Mouse (Mus musculus) ovary, adult 18-20 months (tissue): ENCODE results near the gene Trp73.

Source experiments
- DNase-seq: peaks from one replicate; pipeline ENCODE4 v3.0.0; 2022; ENCODE audit warnings: low spot score, mixed read lengths

The Trp73 gene

GRCm38 (mm10) chr4:154103386-154103785 is 36.6 kb downstream of the Trp73 start:
- DNase-seq: no peak

GRCm38 (mm10) chr4:154099361-154099760 is 40.6 kb downstream of the Trp73 start:
- no peak for DNase-seq

DNA sequence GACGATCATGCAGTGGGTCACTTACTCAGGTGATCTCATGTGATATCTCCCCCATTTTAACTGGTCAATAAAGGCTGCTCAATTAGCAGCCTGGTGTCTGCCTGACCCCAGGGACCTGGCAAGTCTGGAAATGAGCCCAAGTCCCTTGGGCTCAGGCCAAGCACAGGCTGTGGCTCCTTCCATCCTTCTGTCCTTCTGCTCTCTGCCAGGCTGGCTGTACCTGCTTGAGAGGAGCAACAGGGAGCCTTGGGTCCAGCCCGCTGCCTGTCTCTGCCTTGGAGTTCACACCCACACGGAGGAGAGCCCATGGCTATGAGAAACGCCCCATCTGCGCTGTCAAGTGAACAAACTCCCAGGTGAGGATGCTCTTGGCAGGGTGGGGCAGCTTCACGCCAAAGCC is 43.9 kb downstream of the Trp73 start:
- DNase-seq: no peak

GRCm38 (mm10) chr4:154093210-154093609 is 46.8 kb downstream of the Trp73 start:
- no peak for DNase-seq

DNA sequence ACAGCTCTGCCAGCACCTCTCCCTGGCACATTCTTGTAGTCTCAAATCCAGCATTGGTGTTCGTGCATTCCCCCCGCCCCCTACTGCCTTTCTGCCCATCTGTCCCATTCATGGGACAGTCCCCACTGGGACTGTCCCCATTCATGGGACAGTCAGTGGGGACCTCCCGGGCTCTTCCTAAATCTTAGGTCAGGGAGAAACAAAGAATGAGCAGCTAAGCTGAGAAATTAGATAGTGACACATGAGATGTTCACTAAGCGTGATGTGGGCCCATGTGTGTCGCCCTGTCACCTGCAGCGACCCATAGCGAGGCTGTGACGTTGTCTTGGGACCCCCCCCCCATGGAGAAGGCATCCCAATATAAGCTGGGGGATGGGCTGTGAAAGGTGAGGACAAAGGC is 48.7 kb downstream of the Trp73 start:
- DNase-seq: no peak

DNA sequence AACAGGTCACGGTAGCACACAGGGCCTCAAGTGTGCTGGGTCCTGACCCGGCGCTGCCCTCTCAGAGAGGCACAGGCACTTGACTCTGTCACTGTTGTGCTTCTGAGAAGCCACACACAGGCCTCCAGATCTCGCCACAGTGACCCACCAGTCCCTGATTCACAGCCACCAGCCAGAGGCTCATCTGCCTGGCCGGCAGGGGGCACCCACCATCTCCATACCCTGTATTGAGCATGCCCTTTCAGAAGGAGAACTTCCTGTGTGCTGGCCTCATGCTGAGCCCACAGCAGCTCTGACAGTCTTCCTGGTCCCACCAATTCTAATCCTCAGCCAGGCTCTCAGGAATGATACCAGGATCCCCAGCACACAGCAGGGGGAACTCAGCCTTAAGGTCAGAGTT is 50.8 kb downstream of the Trp73 start:
- no peak for DNase-seq

DNA sequence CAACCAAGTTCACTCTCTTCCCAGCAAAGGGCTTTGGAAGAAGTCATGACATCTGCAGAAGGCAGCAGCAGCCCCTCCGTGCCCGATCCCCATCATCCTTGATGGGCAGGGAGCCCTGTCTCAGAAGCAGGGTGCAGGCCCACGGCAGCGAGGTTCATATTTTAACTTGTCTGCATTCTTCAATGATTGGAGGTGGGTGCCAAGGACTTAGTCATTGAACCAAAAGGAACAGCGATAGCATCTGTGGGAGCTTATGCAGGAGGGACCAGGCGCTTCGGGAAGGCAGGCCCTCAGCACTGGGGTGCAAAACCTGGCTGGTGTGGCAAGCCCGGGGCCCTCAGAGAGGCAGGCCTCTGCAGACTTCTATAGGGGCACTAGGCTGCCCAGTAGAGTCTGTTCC is 53.6 kb downstream of the Trp73 start:
- DNase-seq: no peak

DNA sequence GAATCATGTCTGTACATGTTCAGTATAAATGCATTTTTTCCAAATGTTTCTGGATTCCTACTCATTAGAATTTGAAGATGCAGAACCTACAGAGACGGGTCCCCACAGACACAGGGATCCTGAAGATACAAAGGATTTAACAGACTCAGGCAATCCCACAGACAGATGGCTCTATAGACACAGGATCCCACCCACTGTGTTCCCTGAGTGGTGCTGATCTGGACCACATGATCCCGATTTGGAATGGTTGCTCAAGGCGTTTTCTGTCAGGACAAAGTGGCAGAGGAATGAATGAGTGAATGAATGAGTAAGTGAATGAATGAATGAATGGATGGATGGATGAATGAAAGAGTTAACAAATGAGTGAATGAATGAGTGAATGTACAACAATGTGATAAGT is 54.2 kb downstream of the Trp73 start:
- DNase-seq: no peak

GRCm38 (mm10) chr4:154081974-154082373 is 58.0 kb downstream of the Trp73 start:
- no peak for DNase-seq

GRCm38 (mm10) chr4:154081021-154081420 is 59.0 kb downstream of the Trp73 start:
- no peak for DNase-seq

DNA sequence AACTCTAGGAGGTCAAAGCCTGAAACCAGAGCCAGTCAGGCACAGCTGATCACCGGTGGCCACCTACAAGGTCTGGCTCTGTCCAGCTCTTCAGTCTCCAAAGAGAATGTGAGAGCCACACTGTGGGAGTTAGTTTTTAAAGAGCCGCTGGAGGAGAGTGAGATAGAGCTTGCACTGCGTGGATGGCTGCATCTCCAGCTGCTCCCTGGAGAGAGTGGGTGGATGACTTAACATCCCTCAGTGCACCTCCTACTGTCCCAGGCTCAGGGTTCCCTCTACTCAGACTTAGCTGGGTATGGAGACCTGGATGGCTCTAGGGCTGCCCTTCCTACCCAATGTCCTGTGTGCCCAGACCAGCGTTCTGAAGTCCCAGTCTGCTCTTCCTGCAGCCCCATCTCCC is 59.8 kb downstream of the Trp73 start:
- no peak for DNase-seq

- DNase-seq: no peak
These were observed 68.1 kb downstream of the Trp73 start for GRCm38 (mm10) chr4:154071941-154072340.

GRCm38 (mm10) chr4:154071521-154071920 is 68.5 kb downstream of the Trp73 start:
- no peak for DNase-seq

DNA sequence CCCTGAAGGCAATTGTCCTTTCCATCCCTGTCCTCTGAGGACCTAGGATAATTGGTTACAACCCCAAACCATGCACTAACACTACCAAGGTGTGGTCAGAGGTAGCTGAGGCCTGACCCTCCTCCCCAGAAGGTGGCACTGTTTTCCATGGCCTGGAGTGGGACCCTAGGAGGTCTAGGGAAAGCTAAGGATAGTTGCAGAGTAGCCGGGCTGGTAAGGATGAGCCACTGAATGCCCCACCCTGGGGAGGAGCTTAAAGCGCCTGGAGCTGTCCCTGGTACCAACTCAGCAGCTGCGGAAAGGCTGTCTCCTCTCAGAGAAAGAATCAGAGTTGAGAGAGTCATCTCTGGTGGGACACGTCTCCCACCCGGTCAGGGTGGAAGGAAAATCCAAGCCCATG is 69.1 kb downstream of the Trp73 start:
- DNase-seq: no peak

DNA sequence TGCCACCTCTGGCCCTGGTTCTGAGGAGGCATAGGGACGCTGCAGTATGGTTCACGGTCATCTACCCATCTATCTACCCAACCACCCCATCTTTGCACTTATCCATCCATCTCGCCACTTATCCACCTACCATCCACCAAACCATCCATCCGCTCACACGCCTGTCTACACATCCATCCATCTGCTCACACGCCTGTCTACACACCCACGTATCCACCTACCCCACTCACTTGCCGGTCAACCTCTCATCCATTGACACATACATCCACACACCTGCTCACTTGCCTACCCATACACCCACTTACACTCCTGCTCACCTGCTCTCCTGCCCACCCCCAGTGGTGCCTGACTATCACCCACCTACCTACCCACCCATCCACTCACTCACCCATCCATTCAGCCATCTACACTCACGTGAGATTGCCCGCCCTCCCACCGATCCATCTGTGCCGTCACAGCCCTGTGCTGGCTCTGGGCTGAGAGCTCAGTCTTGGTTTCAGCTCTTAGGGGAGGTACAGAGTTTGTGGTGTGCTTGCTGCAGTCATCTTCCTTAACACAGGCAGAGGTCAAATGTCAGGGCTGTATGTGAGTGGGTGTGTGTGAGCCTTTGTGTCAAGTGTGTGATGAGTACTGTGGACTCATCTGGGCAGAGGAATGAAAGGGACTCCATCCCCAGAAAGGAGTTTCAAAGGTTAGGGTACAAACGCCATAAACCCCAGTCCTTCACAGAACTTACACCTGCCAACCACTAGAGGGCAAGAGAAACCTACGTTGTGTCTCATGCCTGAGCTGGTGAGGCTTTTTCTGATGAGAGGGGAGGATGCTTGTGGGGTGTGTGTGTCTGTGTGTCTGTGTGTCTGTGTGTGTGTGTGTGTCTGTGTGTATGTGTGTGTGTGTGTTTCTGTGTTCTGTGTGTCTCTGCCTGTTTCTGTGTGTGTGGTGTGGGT is 74.9 kb downstream of the Trp73 start:
- DNase-seq: no peak

DNA sequence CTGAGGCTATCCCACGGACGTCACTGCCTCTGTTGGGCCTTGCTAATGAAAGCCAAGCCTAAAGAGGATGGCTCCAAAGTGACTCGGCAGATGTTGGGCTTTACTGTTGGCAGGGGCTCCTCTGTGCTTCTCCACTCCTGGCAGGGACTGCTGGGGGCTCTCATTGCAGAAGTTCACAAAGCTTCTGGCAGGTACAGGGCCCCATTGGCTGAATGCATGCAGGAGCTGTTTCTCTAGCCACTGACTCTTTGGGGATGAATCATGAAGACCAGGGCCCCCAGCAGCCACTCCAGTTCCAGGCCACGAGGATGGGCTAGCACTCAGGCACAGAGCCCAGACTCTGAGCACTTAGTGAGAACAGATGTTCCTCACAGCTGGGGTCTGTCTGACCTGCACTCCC is 82.3 kb downstream of the Trp73 start:
- DNase-seq: no peak

DNA sequence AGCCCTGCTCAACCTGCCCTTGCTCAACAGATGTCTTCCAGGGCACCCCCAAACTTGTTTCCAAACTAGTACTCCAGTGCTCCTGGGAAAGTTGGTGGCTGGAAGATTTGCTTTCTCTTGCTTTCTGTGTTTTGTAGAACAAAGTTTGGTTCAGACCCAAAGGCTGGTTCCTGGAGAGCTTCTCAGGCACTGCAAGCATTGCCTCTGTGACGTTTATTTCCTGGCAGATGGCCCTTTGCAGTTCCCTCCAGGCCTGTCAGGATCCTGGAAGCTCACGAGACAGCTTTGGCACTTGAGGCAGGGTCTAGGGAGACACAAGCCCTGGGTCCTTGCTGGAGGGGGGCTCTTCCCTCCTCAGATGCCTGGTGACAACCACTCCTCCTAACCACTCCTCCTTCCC is 83.3 kb downstream of the Trp73 start:
- DNase-seq: no peak

- no peak for DNase-seq
These were observed 84.0 kb downstream of the Trp73 start for GRCm38 (mm10) chr4:154056046-154056445.

- no peak for DNase-seq
These were observed 84.5 kb downstream of the Trp73 start for GRCm38 (mm10) chr4:154055482-154055881.

- DNase-seq: no peak
These were observed 86.9 kb downstream of the Trp73 start for GRCm38 (mm10) chr4:154053065-154053464.

DNA sequence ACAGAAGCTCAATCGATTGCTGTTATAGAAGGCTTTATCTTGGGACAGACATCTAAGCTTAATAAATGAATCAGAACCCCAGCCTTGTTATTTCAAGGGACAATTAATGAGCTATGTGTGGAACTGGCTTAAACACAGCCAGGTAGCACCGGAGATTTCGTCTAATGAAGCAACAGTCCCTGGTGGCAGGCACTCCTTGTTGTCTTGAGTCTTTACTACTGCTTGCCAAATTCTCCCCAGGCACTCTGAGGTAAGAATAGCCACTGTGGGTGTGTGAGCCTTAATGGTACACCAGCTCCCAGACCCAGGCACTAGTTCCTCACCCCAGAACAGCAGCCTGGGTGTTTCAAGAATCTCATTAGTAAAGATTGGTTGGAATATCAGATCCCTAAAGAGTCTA is 88.6 kb downstream of the Trp73 start:
- DNase-seq: no peak

GRCm38 (mm10) chr4:154045837-154046236 is 94.2 kb downstream of the Trp73 start:
- DNase-seq: no peak

GRCm38 (mm10) chr4:154042577-154042976 is 97.4 kb downstream of the Trp73 start, which contains the start of gene Ccdc27:
Gene Ccdc27 (minus strand): TSS chr4:154042677.
- no peak for DNase-seq

GRCm38 (mm10) chr4:154037123-154037522 is 102.9 kb downstream of the Trp73 start:
- no peak for DNase-seq
